Mouse (Mus musculus): ENCODE results near the gene Clasp1.

DNA sequence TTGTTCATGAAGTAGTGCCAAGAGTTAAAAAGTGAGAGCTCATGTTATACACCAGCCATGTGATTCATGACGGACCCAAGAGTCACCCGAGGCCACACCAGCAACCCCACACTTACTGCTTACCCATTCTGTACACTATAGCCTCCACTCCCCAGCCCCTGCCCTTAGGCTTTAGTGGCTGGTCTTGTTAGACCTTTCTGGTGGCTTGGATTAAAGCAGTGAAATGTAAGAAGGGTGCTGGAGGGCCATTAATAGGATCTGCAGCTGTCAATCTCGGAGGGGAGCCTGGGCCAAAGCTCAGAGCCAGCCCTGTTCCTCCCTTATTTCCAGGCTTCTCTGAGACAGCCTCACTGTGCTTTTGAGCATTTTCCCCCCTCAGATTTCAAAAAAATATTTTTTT is 56.1 kb downstream of the Clasp1 start:
- TF ChIP-seq CTCF (IDR thresholded peaks at IDR 0.05; ENCODE audit: extremely low read depth, insufficient read length, insufficient replicate concordance, low read depth, low read length): no peak
- TF ChIP-seq POLR2A (IDR thresholded peaks at IDR 0.05; ENCODE audit: low read depth, low read length): no peak

Measured in small intestine, adult 2 months (tissue).